Mouse (Mus musculus) C2C12 (cell line): ENCODE results near the gene Bst2.

ENCODE experiments used
- CEBPB ChIP-seq: IDR thresholded peaks from one replicate; pipeline ENCODE4 v1.6.1; 2011; ENCODE audit warnings: low read depth, mild to moderate bottlenecking, control low read depth, moderate library complexity
- CTCF ChIP-seq: IDR thresholded peaks from one replicate; pipeline ENCODE4 v1.5.1; 2011; ENCODE audit not compliant: control insufficient read depth, insufficient read depth, insufficient read length
- FOSL1 ChIP-seq: IDR thresholded peaks from one replicate; pipeline ENCODE4 v1.8.0; 2011; ENCODE audit warnings: mild to moderate bottlenecking, low read length; ENCODE audit not compliant: poor library complexity, insufficient read depth, severe bottlenecking
- MAX ChIP-seq: IDR thresholded peaks from one replicate; pipeline ENCODE4 v1.6.1; 2011; ENCODE audit warnings: mild to moderate bottlenecking, control low read depth
- MYOD1 ChIP-seq: IDR thresholded peaks from one replicate; pipeline ENCODE4 v1.6.1; 2011; ENCODE audit warnings: low read depth; ENCODE audit not compliant: control insufficient read depth, insufficient read length
- MYOG ChIP-seq: IDR thresholded peaks from one replicate; pipeline ENCODE4 v1.6.1; 2011; ENCODE audit not compliant: control insufficient read depth, insufficient read length; ENCODE audit errors: extremely low read depth

DNA sequence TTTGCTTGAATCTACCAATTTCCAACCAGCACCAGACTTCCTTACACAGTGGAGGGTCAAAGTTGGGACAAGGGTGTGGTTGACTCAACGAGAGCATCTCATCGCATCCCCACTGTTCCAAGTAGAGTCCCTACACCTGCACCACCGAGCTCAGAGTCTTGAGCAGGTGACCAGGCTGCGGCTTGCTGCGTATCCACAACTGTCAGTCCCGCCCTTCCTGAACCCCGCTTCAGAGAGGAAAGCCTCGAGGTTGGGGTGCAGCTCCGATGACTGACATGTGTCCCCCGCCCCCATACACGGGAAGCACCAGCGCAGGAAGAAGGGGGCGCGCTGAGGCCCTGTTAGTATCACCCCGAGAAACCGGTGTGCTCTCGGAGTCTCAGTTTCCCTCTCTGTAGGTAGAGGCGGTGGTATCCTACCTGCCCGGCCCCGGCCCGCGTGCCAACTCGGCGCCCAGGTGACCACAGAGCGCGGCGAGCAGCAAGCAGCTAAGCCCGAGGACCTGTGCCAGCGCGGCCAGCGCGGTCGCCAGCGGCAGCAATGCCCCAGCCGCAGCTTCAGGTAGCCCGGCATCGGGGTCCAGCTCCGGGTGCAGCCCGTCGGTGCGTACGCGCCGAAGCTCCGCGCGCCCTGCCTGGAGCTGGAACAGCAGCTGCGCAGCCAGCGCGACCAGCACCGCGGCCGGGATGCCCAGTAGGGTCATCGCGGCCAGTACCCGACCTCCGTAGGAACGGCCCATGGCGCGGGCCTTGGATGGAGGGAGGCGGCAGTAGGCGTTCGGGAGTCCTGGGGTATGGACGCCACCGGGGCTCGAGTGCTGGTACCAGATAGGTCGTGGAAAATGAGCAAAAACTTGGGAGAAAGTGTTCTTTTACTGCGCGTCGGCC, 21.1 kb upstream of the Bst2 start, which contains the start of gene Tmem221:
- TF ChIP-seq CTCF: no peak
- no peak for TF ChIP-seq FOSL1
- no peak for TF ChIP-seq MAX
- no peak for TF ChIP-seq CEBPB
- no peak for TF ChIP-seq MYOD1
- TF ChIP-seq MYOG: no peak
